Mouse (Mus musculus): ENCODE measurements around the gene Il9.

Gene Il9

DNA sequence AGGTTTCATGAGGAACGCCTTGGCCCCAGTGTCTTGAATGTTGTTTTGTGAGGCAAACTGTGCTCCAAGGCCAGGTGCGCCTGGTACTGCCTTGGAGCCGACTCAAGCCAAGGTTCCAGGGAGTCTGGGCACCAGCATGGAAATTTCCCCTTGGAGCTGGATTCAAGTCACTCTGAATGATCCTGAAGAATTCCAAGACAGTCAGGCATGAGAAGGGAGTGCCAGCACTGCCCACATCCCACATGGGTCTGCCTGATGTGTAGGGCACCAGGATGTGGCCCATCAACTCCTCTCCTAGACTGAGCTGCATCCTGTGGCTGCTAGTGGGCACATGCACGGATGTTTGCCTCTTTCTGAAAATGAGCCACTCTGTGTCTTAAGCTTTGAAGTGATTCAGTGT, 13.5 kb downstream of the Il9 start:
- WGBS = 91% methylated on average over 4 of the region's 4 CpGs

DNA sequence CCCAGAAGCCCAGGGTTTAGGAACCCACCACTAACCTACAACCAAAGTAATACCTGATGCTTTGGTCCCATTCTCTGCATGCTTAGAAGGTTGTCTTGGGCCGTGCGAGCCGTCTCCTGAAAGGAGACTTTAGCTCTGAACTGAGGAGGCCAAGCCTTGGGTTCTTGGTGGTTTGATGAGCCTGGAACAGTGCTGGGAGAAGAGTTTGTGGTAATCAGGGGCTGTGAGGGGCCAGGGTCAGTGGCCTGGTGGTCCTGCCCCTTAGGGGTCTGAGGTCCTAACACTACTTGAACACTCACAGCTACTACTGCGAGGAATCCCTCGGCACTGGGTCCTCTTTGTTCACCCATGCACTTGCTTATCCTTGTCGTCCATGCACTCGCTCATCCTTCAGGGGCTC, 14.3 kb downstream of the Il9 start:
- WGBS = 95% methylated on average over 7 of the region's 7 CpGs

DNA sequence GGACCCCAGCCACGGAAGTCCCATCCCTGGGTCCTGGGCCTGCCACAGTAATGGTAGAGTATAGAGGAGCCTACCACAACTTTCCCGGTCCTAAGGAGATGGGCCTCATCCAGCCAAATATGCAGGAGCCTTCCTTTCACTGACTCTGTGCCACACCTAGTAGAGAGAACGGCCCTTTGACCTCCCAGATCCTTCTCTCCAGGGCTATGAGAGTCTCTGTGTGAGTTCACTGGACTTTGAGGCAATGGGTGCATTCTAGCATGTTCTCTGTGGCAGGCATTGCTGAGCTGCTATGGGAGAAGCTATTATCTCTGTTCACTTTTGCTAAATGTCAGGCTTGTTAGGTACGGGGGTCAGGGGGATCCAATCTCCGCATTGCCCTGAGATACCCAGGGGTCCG, 18.3 kb downstream of the Il9 start:
- WGBS = 93% methylated on average over 6 of the region's 6 CpGs

DNA sequence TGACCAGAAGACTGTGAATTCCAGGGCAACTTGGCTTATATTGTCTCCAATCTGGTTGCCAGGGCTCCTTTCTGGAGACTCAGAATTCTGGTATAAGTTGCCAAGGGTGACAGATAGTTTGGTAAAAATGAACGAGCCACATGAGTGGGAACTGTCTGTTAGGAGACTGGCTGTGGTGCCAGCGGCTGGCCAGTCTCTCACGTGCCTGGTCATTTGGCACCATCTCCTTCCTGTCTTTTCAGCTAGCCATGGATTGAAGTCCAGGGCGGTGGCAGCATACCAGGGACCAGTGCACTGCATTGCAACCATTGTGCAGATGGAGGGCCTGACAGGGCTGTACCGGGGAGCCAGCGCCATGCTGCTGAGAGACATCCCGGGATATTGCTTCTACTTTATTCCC, 18.8 kb downstream of the Il9 start:
- 71% methylated on average over 7 of the region's 7 CpGs for WGBS

DNA sequence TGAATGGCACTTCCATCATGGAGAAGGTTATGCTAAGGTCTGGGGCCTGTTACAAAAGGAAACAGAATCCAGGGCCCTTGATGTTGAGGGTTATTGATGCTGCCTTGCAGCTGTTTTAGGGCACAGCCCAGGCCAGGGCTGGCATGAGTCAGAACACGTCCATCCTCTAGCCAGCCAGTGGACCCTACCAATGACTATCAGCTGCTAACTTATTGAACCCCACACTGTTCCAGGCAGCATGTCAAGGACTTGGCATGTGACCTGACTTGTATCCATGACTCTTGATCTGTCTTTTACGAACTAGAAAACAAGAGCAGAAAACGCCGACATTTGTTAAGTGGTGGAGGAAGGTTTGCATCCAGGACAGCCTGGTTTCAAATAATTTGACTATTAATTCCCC, 19.3 kb downstream of the Il9 start:
- WGBS = 78% methylated on average over 4 of the region's 4 CpGs

DNA sequence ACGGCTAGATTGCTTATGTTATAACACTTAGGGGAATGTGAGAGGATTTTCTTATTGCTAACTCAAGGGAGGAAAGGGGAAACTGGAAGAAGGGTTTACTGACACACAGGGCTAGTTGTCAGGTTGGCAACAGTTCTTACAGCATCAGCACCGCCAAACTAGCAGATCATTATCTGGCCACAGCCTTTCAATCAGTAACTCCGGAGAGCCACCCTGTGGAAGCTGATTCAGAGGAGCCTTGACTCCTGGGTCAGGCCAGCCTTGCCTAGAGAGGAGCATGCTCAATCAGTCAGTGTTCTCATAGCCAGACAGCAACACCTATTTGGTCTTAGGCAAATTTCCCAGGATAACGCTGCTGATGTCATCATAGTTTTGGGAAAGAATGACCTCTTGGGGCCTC, 20.6 kb downstream of the Il9 start:
- 90% methylated on average over 4 of the region's 4 CpGs for WGBS

DNA sequence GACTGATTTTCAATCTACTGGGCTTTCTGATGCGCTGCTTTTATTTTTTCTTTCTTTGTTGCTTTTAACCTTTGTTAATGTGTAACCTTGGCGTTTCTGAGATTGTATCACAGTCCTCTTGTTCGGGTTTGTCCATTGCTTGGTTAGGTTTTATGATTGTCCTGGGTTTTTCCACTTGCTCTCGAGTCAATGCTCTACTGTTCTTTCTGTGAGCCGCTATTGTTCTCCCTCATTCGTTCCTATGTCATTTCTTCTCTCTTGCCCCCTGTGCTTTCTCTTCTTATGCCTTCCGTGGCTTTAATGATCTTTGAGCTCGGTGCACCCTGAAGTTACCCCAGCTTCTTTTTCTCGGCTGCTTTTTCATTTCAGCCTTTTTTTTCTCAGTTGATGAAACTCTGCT, 24.0 kb downstream of the Il9 start:
- 49% methylated on average over 9 of the region's 9 CpGs for WGBS

DNA sequence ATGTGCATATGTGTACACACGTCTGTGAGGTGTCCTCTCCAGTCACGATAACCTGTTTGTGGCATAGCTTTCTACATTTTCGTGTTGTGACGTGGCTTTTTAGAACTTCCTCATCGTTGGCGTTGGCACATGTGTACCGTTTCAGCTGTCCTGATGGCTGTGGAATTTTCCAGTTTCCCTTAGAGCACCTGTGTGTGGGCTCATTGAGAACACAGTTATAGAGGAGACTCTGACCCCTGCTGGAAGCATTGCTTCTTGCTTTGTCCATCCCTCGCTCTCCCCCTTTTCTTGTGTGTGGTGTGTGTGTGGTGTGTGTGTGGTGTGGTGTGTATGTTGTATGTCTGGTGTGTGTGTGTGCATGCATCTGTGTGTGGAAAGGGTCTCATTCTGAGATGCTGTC, 32.0 kb downstream of the Il9 start:
- WGBS = 45% methylated on average over 8 of the region's 8 CpGs

DNA sequence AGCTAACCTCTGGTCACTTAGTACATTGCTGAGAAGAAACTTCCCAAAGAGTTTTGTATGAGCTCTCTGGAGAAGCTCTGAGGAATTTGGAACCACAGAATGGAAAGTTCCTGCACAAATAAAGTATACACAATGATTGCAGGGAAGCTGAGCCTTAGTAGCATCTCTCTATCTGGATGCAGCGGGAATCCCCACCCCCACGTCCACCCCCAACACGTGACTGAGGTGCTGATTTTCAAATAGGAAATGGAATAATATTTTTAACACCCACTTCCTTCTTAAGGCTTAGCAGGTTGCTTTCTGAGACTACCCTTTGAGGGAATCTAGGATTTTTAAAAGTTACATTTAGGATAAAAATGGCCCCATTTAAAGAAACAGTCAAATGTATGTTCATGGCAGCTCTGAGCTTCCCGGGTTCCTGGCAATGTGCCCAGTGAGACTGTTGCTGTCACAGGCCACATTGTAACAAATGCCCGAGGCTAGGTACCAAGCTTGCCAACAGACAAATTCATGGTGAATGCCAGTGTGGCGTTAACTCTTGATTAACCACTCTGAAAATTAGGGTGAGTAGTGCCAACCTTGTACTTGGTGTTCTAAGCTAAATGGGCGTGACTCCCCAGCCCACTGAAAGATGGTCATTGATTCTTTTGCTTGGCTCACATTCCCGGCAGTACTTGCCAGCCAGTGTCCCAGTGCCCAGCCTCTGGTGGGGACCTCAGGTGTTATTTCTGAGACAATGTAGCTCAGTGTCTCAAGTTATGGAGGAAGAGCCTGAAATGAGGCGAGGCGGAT, 32.6 kb downstream of the Il9 start:
- 33% methylated on average over 10 of the region's 10 CpGs for WGBS

DNA sequence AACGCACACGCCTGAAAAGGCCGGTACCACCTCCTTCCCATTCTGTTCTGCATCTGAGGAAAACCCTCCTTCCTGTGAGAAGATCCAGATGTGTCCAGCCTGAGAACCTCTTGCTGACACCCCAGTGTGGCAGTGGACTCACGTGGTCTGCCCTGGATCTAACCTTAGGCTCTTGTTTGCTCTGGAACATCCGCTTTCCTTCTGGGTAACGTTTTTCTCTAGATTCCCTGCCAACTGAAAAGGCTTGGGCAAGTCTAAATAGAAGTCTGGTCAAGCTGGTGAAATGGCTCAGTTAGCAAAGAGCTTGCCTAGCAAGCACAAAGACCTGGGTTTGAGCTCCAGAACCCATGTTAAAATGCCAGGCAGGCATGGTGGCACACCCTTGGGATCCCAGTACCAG, 37.0 kb downstream of the Il9 start:
- WGBS = 90% methylated on average over 6 of the region's 6 CpGs

DNA sequence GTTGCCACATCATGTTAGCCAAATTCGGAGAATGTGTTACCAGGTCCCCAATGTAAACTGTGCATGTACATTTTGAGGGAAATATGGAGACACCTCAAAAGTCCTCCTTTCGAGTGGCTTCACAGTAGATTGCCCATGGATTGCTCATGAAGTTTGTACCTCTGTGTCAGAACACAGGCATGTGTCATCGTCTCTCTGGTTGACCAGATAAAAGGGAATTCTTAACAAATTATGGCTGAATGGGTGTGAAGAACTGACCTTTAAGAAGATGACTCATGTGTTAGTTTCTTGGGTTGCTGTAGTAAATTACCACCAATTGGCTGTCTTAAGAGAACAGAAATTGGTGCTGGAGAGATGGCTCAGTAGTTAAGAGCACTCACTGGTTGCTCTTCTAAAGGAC, 37.9 kb downstream of the Il9 start:
- 94% methylated on average over 3 of the region's 3 CpGs for WGBS

DNA sequence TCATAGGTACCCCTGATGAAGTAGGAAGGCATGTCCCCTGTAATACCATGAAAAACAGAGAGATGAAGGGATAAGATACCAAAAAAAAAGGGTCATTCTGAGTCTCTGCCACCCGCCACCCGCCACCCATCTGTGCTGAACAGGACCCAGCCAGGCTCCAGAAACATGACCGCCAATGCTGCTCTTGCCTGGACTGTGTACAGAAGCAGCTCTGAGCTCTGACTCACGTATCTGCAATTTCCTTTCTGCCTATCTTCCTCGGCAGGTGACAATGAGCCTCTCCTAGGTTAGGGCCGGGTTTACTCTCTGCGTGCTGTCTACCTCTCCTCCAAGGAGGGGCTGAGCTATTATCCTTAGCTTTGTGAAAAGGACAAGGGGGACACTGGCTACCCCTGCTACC, 38.6 kb downstream of the Il9 start:
- 85% methylated on average over 7 of the region's 7 CpGs for WGBS

DNA sequence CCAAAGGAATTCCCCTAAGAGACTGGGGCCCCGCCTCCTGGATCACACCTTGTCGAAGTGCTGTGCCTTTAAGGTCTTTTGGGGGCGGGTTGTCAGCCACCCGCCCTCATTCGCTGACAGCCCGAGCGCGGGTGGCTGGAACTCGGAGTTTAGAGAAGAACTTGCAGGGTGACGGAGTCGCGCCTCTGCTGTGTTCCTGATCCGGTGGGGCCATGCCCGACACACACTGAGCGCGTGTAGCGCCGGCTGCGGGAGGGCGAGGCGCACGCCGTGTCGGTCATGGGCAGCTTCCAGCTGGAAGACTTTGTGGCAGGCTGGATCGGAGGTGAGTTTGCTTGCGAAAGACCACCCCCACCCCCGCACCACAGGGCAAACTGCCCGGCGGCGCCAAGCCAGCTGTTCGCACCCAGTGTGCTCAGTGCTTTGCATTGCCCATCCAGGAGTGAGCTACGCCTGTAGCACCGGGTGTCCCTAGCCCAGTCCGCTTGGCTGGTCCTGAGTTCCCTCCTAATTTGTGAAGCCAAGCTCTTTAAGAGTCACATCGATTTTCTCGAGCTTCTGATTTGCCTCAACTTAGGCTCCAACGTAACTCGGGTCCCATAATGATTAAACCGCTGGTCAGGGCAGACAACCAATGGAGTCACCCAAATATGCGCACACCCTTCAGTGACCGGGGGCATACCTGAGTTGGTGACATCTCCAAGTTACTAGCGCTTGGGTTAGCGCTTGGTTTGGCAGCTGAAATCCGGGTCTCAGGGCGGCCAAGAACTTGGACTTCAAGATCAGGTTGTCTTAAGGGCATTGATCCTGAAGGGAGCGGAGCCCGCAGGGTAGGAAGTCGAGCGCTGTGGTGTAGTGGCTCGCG, 43.6 kb downstream of the Il9 start, which contains the start of gene Slc25a48:
Slc25a48 (plus strand) TSS at position 145 of the 865 bp plus-strand sequence.
- 5% methylated on average over 51 of the region's 51 CpGs for WGBS

DNA sequence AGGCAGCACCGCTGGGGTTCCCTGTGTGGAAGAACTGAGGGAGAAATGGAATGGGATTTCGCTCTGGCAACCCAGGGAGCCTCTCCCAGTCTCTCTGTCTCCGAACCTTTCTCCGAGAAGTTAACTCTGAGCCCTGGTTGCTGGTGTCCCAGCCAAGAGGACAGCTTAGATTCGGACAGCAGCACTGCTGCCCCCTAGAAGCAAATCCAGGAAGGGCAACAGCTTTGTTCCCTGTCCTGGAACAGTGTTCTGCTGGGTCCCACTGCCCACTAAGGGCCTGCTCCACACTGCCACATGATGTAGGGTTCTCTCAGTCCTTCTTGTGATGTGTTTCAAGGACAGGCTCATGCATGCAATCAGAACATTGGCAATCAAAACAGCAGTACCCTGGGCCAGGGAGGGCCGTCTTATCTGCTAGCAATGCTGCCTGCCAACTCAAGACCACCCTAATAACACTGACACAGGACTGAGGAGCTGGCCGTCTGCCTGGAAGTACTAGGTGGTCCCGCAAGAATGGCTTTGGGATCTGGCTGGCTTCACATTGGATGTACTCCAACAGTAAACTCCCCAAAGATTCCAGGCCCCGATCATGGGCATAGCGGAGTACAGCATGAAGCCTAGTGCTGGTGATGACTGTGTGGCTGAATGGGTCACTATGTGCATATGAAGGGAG, 46.3 kb downstream of the Il9 start:
- WGBS = 75% methylated on average over 10 of the region's 10 CpGs

DNA sequence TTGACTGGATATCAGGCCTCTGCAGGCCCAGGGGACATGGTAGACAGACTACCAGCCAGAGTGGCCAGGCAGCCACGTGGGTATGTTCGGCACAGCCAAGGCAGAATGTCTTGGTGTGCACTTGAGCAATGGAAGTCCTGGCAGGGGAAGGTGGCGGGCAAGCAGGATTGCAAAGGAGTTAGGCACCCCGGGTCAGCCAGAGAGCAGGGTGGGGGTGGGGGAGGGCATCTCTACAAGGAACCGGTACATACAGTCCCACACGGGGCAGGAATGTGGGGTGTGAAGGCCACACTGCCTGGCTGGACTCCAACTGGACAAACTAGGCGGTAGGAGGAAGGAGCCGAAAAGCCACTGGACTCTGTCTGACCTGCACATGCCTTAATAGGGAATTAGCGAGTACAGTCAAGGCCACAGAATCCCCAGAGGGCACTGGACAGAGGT, 47.7 kb downstream of the Il9 start:
- WGBS = 87% methylated on average over 9 of the region's 9 CpGs

DNA sequence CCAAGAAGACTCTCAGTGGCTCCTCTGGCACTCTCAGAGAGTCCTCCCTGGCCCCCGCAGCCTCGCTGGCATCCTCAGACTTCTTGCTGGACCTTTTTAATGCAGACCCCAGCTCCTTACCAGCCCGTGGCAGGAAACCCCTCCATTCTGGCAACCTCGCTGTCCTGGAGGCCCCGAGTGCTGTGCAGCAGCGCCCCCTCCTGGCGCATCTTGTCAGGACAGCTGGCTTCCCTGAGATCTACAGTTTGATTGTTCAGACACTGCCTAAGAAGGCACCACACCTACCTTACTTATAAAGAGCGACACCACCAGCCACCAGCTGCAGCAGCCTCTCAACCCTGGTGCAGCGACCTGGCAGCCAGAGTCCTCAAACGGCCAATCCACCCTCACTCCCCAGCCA, 48.6 kb downstream of the Il9 start:
- WGBS = 24% methylated on average over 10 of the region's 10 CpGs

DNA sequence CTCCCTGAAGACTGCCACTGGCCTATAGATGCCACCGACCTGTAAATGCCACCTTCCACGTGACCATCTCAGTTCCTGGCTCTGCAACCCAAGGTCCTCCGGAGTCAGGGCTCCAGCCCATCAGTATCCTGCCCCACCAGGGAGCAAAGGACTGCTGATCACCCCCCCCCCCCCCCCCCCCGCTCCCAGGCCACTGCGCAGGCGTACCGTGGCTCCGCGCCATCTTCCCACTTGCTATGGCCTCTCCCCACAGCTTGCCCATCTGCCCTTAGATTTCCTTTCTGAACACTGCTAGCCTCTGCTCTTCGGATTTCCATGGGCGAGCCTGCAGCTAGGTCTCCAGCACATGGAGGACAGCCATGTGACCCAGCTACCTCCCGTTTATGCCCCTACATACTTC, 49.5 kb downstream of the Il9 start:
- WGBS = 90% methylated on average over 11 of the region's 12 CpGs
